Mouse (Mus musculus) spleen, adult 10 weeks (tissue): Measurements from ENCODE around the gene Gpr161. TPM values are rescaled to one million over a fixed set of nuclear protein-coding genes. Genes with fewer than 3 reads are reported as not detected.

ENCODE experiments used
- polyA plus RNA-seq: library from polyadenylated mRNA; stranded (reverse); fragments of 350-450 nt; fragmentation: Illumina TruSeq; extraction: RNeasy Lipid Tissue Mini Kit (QIAGEN cat#74804); gene quantifications from one replicate; pipeline ENCODE4 v1.2.3, GENCODE M21; 2015; ENCODE audit warnings: low replicate concordance; ENCODE audit not compliant: insufficient read depth

Gpr161 gene
- 0.93 TPM for polyA plus RNA-seq

DNA sequence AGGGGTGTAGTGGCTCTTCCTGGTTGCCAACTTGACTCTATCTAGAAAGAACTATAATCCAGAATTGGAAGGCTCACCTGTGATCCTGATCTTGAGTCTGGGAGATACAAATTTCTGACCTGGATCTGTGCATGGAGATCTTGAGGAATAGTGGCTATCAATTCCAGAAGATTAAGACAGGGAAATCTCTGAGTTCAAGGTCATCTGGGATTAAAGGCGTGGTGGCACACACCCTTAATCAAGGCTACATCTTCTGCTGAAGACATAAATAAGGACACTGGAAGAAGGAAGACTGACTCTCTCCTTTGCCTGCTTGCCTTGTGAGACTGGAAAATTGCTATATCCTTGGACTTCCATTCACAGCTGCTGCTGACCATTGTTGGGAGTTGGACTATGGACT lies at the start of gene Gpr161:
Gpr161 (plus strand) TSS at position 301 of the 400 bp plus-strand sequence.

Other genes starting within 250 kb of the Gpr161 start
- 0.10 TPM for gene Tbx19, start 135.0 kb upstream of the Gpr161 start, polyA plus RNA-seq
- 61.3 TPM for gene Sft2d2, start 101.4 kb upstream of the Gpr161 start, polyA plus RNA-seq
- 65.9 TPM for gene Tiprl, start 58.8 kb upstream of the Gpr161 start, polyA plus RNA-seq
- gene Dcaf6, start 164.7 kb downstream of the Gpr161 start, polyA plus RNA-seq, result 35.5 TPM
- 101 TPM for gene Mpc2, start 164.8 kb downstream of the Gpr161 start, polyA plus RNA-seq
- not detected for gene Adcy10, start 189.4 kb downstream of the Gpr161 start, polyA plus RNA-seq